Mouse (Mus musculus): ENCODE measurements around the gene Ddc. TPM values are rescaled to one million over a fixed set of nuclear protein-coding genes. Genes with fewer than 3 reads are reported as not detected.

Gene Ddc
- total RNA-seq, 2 experiments from 2014 or later: 5.4 to 6.0 TPM

- ATAC-seq (replicated peaks; ENCODE audit: low FRiP score, poor library complexity, severe bottlenecking): no peak
Measured at GRCm38 (mm10) chr11:11851957-11852505, 45.9 kb downstream of the Ddc start.

- no peak for ATAC-seq (replicated peaks; ENCODE audit: low FRiP score, poor library complexity, severe bottlenecking)
Measured at GRCm38 (mm10) chr11:11850476-11851267, 47.3 kb downstream of the Ddc start.

- no peak for ATAC-seq (replicated peaks; ENCODE audit: low FRiP score, poor library complexity, severe bottlenecking)
Measured at GRCm38 (mm10) chr11:11849513-11850311, 48.2 kb downstream of the Ddc start.

DNA sequence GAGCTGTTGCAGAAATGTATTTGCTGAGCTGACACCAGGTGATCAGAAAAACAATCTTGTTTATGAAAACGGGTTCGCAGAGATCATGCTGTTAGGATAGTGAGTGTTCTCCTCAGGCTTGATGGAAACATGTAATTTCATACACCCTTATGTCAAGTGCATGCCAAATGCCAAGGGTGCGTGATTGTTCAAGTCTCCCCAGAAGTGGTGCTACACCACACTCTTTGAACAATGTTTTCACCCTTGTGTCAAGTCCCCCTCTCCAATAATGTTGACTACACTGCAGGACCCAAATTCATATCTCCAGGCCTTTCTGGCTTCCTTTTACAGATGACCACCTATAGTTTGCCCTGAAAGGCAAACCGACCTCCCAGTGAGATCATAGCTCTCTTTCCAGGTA lies 49.5 kb downstream of the Ddc start:
- no peak for ATAC-seq (replicated peaks; ENCODE audit: low FRiP score, poor library complexity, severe bottlenecking)

GRCm38 (mm10) chr11:11845044-11845443 lies 52.9 kb downstream of the Ddc start:
- no peak for ATAC-seq (replicated peaks; ENCODE audit: low FRiP score, poor library complexity, severe bottlenecking)

DNA sequence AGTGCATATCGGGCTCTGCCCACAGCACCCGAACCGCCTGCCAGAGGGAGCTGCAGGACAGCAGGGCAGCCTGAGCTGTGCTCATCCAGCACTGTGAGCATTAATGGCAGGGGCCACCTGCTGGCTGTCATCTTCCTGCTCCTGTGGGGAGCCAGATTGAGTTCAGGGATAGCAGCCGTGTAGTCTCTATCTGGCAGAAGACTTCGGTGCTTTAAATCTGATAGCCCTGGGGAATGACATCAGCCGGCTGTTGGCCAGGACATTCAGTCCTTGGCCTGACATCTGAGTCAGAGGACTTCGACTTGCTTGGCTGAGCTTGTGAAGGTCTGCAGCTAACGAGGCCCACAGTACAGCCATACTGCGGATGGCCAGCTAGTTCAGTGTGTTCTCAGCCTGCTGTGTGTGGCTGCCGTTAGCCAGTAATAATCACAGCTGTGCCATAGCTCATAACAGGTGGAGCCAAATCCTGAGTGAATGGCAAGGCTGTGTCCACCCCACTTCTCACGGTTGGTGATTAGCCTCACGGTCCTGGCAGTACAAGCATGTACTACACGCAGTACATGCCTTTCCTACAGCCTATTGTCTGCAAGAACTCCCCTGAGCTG lies 53.5 kb downstream of the Ddc start:
- ATAC-seq (replicated peaks; ENCODE audit: low FRiP score, poor library complexity, severe bottlenecking): 0 out of 2 replicates have a peak, but pooled peaks have one; percentile 22

GRCm38 (mm10) chr11:11841590-11841989 lies 56.4 kb downstream of the Ddc start:
- peak; percentile 60 for ATAC-seq (replicated peaks; ENCODE audit: low FRiP score, poor library complexity, severe bottlenecking)

DNA sequence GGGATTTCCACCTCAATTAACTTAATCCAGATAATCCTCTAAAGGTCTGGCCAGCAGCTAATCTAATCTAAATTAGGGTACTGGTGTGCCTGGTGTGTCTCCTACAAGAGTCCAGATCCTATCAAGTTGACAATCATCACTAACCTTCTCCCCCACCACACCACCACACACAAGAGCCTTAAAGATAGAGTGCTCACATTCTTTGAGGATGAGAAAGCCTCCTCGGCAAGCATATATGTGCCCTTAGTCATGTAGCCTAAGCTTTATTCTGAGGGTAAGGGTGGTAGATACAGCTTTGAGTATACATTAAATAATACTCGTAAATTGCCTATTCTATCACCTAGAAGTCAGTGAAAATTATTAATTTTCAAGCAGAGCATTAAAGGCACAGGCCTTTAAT lies 57.2 kb downstream of the Ddc start:
- ATAC-seq (replicated peaks; ENCODE audit: low FRiP score, poor library complexity, severe bottlenecking): no peak

DNA sequence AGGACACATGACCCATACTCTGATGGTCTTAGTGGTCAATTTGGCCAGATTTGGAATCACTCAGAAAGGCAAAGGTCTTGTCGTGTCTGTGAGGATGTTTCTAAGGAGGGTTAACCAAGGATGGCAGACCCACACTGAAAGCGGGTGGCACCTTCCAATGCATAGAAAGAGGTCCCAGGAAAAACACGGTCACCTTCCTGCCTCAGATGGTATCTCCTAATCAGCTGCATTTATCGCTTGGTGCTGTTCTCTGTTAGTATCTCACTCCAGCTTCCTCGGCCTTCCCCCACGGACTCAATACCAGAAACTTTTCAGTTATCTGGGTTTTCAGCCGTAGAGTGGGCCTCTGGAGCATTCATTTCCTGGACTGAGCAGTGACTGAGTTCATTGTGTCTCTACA lies 58.1 kb downstream of the Ddc start:
- no peak for ATAC-seq (replicated peaks; ENCODE audit: low FRiP score, poor library complexity, severe bottlenecking)

DNA sequence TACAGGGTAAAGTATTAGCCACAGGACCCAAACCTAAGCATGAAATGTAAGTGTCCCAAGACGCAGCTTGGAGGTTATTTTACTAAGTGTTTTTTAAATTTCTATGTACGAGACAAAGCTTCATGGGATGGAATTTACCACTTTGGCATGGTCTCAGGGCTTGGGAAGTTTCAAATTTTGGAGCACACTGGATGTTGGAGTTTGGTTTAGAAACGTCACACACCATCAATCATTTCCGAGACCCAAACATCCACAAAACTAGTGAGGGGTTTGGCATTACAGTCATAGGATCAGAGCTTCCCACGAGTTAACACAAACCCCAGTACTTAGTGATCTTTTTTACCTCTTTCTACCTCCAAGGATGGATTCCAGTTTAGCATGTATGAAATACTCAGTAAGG lies 60.6 kb downstream of the Ddc start:
- ATAC-seq (replicated peaks; ENCODE audit: low FRiP score, poor library complexity, severe bottlenecking): no peak

GRCm38 (mm10) chr11:11836713-11837370 lies 61.1 kb downstream of the Ddc start:
- ATAC-seq (replicated peaks; ENCODE audit: low FRiP score, poor library complexity, severe bottlenecking): peak; percentile 86

DNA sequence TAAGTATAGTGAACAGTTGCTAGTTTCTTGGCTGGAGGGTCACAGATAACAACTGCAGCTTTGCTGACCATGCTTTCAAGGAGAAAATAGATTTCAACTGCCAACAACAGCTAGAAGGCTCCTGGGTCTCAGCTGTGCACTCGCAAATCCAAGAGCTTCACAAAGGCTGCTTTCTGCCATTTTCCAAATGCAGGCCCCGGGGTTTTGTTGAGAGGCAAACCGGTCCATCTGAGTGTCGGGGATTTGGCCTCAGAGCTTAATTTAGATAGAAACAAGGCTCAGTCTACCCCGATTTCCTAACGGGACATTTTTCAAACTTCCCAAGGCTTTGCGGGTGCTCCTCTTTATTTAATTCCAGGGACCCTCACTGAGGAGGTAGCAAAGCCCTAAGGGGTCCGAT lies 61.7 kb downstream of the Ddc start:
- no peak for ATAC-seq (replicated peaks; ENCODE audit: low FRiP score, poor library complexity, severe bottlenecking)

- no peak for ATAC-seq (replicated peaks; ENCODE audit: low FRiP score, poor library complexity, severe bottlenecking)
Measured at GRCm38 (mm10) chr11:11835791-11836190, 62.2 kb downstream of the Ddc start.

GRCm38 (mm10) chr11:11835361-11835760 lies 62.6 kb downstream of the Ddc start:
- ATAC-seq (replicated peaks; ENCODE audit: low FRiP score, poor library complexity, severe bottlenecking): no peak

DNA sequence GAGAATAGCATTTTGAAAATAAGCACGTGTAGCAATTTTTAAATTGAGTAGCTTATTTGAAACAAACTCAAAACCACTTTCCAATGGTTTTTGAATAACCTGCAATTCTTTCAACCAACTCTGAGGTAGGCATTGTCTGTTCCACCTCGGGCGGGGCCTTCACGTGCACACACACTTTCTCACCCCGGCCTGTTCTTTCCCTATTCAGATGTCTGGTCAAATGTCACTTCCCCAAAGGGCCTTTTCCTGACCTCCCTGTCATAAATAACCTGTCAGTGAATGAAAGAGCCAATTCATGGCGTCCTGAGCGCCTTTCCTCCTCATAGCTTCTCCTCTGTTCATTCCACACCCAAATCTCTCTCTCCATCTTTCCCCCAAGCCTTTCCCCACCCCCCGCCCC lies 64.8 kb downstream of the Ddc start:
- no peak for ATAC-seq (replicated peaks; ENCODE audit: low FRiP score, poor library complexity, severe bottlenecking)

GRCm38 (mm10) chr11:11832755-11833084 lies 65.2 kb downstream of the Ddc start:
- no peak for ATAC-seq (replicated peaks; ENCODE audit: low FRiP score, poor library complexity, severe bottlenecking)

- no peak for ATAC-seq (replicated peaks; ENCODE audit: low FRiP score, poor library complexity, severe bottlenecking)
Measured at GRCm38 (mm10) chr11:11831940-11832754, 65.8 kb downstream of the Ddc start.

- no peak for ATAC-seq (replicated peaks; ENCODE audit: low FRiP score, poor library complexity, severe bottlenecking)
Measured at GRCm38 (mm10) chr11:11831526-11831925, 66.4 kb downstream of the Ddc start.

DNA sequence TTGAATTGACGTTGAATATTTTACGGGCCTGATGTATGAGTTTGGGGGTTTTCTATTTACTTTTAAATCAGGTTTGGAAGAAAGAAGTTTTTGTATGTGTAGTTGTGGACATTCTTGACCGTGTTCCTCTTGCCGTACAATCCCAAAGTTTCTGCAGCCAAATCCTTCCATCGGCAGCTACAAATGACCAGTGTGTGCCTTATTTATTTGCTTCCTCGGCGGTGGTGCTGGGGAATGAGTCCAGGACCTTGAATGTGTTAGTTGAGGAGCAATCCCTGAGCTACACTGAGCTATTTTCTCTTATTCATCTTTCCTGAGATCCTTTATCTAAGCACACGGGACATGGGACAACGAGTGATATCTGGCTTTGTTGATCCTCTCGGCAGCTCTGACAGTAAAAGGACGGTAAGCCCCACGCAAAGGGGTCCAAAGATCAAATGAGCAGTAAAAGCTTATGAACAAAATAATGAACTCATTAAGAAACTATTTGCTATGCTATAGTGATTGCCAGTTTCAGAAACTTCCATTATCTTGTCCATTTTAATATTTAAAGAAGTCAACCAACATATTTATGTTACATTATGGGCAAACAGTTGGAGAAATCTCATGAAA lies 67.0 kb downstream of the Ddc start:
- no peak for ATAC-seq (replicated peaks; ENCODE audit: low FRiP score, poor library complexity, severe bottlenecking)
